ENCODE assay signal across 19 mouse cellular contexts in genomic region chr1:139375900-139376299, GRCm38 (mm10). TPM values are rescaled to one million over a fixed set of nuclear protein-coding genes. Genes with fewer than 3 reads are reported as not detected.
DNase-seq lines count a peak whose midpoint lies in the region; ATAC-seq and TF ChIP-seq lines count a peak whose summit lies in the region.
"Had no signal": no experiment of that assay in that cellular context is flagged by ENCODE, and none has a peak within 500 bp of the region (broad histone marks: within the 10 kb centered on the region; RNA-seq: fewer than 3 reads in every experiment).

No protein-coding gene starts in this region.

- no peak overlapping the region for H3K4me2 ChIP-seq in embryonic facial prominence, embryonic 11.5 days (ENCODE audit: low read depth, low read length)
- H3K4me2 ChIP-seq in hindbrain, embryonic 11.5 days (replicated peaks; ENCODE audit: low read depth, low read length), result peak overlapping the region; percentile 24
- H3K4me2 ChIP-seq in midbrain, embryonic 13.5 days (replicated peaks), result peak overlapping the region; percentile 53

- no peak for DNase-seq in embryonic facial prominence, embryonic 11.5 days (ENCODE audit: low spot score)
- DNase-seq in hindbrain, embryonic 11.5 days (ENCODE audit: low spot score), result peak; percentile 38
- DNase-seq in retina, embryonic 14.5 days (ENCODE audit: low spot score), result peak; percentile 54
- DNase-seq in layer of hippocampus, adult 2 months (ENCODE audit: low spot score in 2 of 2), result no peak
- no peak for DNase-seq in gastrocnemius, postnatal 14 days
- DNase-seq in spleen, postnatal 14 days (ENCODE audit: low spot score in 2 of 2), result no peak
- DNase-seq: cerebellum, postnatal 25 days; gastrocnemius, postnatal 36 days; lung, adult 18-20 months; right cerebral cortex, postnatal 25 days; thymus, postnatal 14 days had no signal

- peak; percentile 48 for ATAC-seq in embryonic facial prominence, embryonic 11.5 days (replicated peaks; ENCODE audit: insufficient number of reproducible peaks, low FRiP score, low TSS enrichment, low read depth)
- ATAC-seq in hindbrain, embryonic 11.5 days (ENCODE audit: low FRiP score), result peak; percentile 80
- ATAC-seq in midbrain, embryonic 13.5 days, result peak; percentile 65
- ATAC-seq: activated CD4-positive, CD25-positive, alpha-beta regulatory T cell, adult 4 months had no signal

- intact Hi-C loops in gastrocnemius, postnatal 14 days (cut with DNase I; ENCODE audit: low total_unique reads), result no loop called here

- no peak overlapping the region for H3K9ac ChIP-seq in embryonic facial prominence, embryonic 11.5 days (replicated peaks; ENCODE audit: low read length)
- no peak overlapping the region for H3K9ac ChIP-seq in hindbrain, embryonic 11.5 days (ENCODE audit: low read depth, low read length)
- peak overlapping the region; percentile 53 for H3K9ac ChIP-seq in midbrain, embryonic 13.5 days (replicated peaks)
- H3K9ac ChIP-seq: heart, embryonic 13.5 days; stomach, embryonic 15.5 days had no signal

- no peaks in the 10 kb centered on the region for H3K4me1 ChIP-seq in embryonic facial prominence, embryonic 11.5 days (ENCODE audit: control insufficient read depth, insufficient read depth, low read length)
- 0 out of 2 replicates have a peak, but pooled peaks cover 3% of the 10 kb centered on the region for H3K4me1 ChIP-seq in hindbrain, embryonic 11.5 days (replicated peaks; ENCODE audit: control insufficient read depth, insufficient read depth, low read length)
- H3K4me1 ChIP-seq in midbrain, embryonic 13.5 days (replicated peaks), result peaks cover 27% of the 10 kb centered on the region
- H3K4me1 ChIP-seq: stomach, embryonic 15.5 days had no signal

- 51% methylated on average over 6 of the region's 6 CpGs for WGBS in embryonic facial prominence, embryonic 11.5 days
- 15% methylated on average over 6 of the region's 6 CpGs for WGBS in hindbrain, embryonic 11.5 days
- 5% methylated on average over 6 of the region's 6 CpGs for WGBS in midbrain, embryonic 13.5 days

- H3K9me3 ChIP-seq in embryonic facial prominence, embryonic 11.5 days (replicated peaks; ENCODE audit: control insufficient read depth, low read length), result no peaks in the 10 kb centered on the region
- H3K9me3 ChIP-seq in hindbrain, embryonic 11.5 days (ENCODE audit: control insufficient read depth, low read length), result no peaks in the 10 kb centered on the region
- no peaks in the 10 kb centered on the region for H3K9me3 ChIP-seq in midbrain, embryonic 13.5 days
- H3K9me3 ChIP-seq: heart, embryonic 13.5 days; limb, embryonic 13.5 days; stomach, embryonic 15.5 days had no signal

- no peaks in the 10 kb centered on the region for H3K36me3 ChIP-seq in embryonic facial prominence, embryonic 11.5 days (replicated peaks; ENCODE audit: control insufficient read depth, insufficient read depth, low read depth, low read length)
- H3K36me3 ChIP-seq in hindbrain, embryonic 11.5 days (ENCODE audit: control insufficient read depth, insufficient read depth, low read length), result no peaks in the 10 kb centered on the region
- H3K36me3 ChIP-seq in midbrain, embryonic 13.5 days, result no peaks in the 10 kb centered on the region
- H3K36me3 ChIP-seq: heart, embryonic 13.5 days; limb, embryonic 13.5 days; stomach, embryonic 15.5 days had no signal

- H3K4me3 ChIP-seq in embryonic facial prominence, embryonic 11.5 days (ENCODE audit: low read depth, low read length), result no peak overlapping the region
- H3K4me3 ChIP-seq in hindbrain, embryonic 11.5 days (ENCODE audit: low read depth, low read length), result peak overlapping the region; percentile 23; the same call in 1 of the 2 replicates
- peak overlapping the region; percentile 36 for H3K4me3 ChIP-seq in midbrain, embryonic 13.5 days (replicated peaks)
- H3K4me3 ChIP-seq in layer of hippocampus, adult 2 months, result no peak overlapping the region
- H3K4me3 ChIP-seq: erythroblast, embryonic 14.5 days; heart, embryonic 13.5 days; limb, embryonic 13.5 days; stomach, embryonic 15.5 days had no signal

- no peaks in the 10 kb centered on the region for H3K27me3 ChIP-seq in embryonic facial prominence, embryonic 11.5 days (ENCODE audit: control insufficient read depth, insufficient read depth, low read length)
- H3K27me3 ChIP-seq in hindbrain, embryonic 11.5 days (ENCODE audit: control insufficient read depth, insufficient read depth, low read length), result no peaks in the 10 kb centered on the region
- H3K27me3 ChIP-seq in midbrain, embryonic 13.5 days, result 0 out of 2 replicates have a peak, but pooled peaks cover 2% of the 10 kb centered on the region
- H3K27me3 ChIP-seq: heart, embryonic 13.5 days; limb, embryonic 13.5 days; stomach, embryonic 15.5 days had no signal

- no peak for TF ChIP-seq CTCF in layer of hippocampus, adult 2 months (conservative IDR thresholded peaks at IDR 0.05)

- no peak overlapping the region for H3K27ac ChIP-seq in embryonic facial prominence, embryonic 11.5 days (replicated peaks; ENCODE audit: low read depth, low read length)
- H3K27ac ChIP-seq in hindbrain, embryonic 11.5 days (ENCODE audit: low read depth, low read length), result peak overlapping the region; percentile 14; the same call in 1 of the 2 replicates
- H3K27ac ChIP-seq in midbrain, embryonic 13.5 days, result peak overlapping the region; percentile 63
- H3K27ac ChIP-seq in layer of hippocampus, adult 2 months, result no peak overlapping the region
- H3K27ac ChIP-seq: heart, embryonic 13.5 days; kidney, postnatal 0 days; limb, embryonic 13.5 days; stomach, embryonic 15.5 days had no signal

RNA-seq across cellular contexts. Expression of gene Crb1, which starts 1.0 kb away (rescaled TPM):
- polyA plus RNA-seq in embryonic facial prominence, embryonic 11.5 days (2014; fragmentation: Nextera tagmentation; extraction: Ambion mirVana), result 0.38 and 0.72 TPM in 2 replicates
- 1.8 and 3.0 TPM in 2 replicates for polyA plus RNA-seq in hindbrain, embryonic 11.5 days (2014; fragmentation: Nextera tagmentation; extraction: Ambion mirVana)
- polyA plus RNA-seq in midbrain, embryonic 13.5 days (2015; fragmentation: Nextera tagmentation; extraction: Ambion mirVana), result 3.1 and 4.0 TPM in 2 replicates
- total RNA-seq in layer of hippocampus, adult 2 months (2021), result under 1 TPM; 0.32 to 0.82 TPM
- total RNA-seq in gastrocnemius, postnatal 14 days (2021), result not detected
- total RNA-seq: gastrocnemius, postnatal 36 days; neutrophil, adult 5-6 weeks had no signal
- polyA plus RNA-seq: activated CD4-positive, CD25-positive, alpha-beta regulatory T cell, adult 4 months; erythroblast, embryonic 14.5 days had no signal

RNA-seq across cellular contexts. Expression of gene Zbtb41, which starts 46.2 kb away (rescaled TPM):
- polyA plus RNA-seq in embryonic facial prominence, embryonic 11.5 days (2014; fragmentation: Nextera tagmentation; extraction: Ambion mirVana), result 18.3 and 18.9 TPM in 2 replicates
- polyA plus RNA-seq in hindbrain, embryonic 11.5 days (2014; fragmentation: Nextera tagmentation; extraction: Ambion mirVana), result 16.5 and 20.2 TPM in 2 replicates
- polyA plus RNA-seq in midbrain, embryonic 13.5 days (2015; fragmentation: Nextera tagmentation; extraction: Ambion mirVana), result 17.3 and 19.4 TPM in 2 replicates
- total RNA-seq in layer of hippocampus, adult 2 months (2021), result 10 to 100 TPM; 28.3 to 30.9 TPM
- 10 to 100 TPM; 12.8 to 13.6 TPM for total RNA-seq in gastrocnemius, postnatal 14 days (2021)

Comparison
In these comparisons a context has a peak if more than half of its experiments do, and no peak if none do; other contexts are left out.
1. DNase-seq: peak in hindbrain, embryonic 11.5 days (single experiment) and retina, embryonic 14.5 days (single experiment); none in embryonic facial prominence, embryonic 11.5 days (single experiment), layer of hippocampus, adult 2 months (0 of 2), gastrocnemius, postnatal 14 days (single experiment) and spleen, postnatal 14 days (0 of 2).
2. H3K27ac ChIP-seq: peak in hindbrain, embryonic 11.5 days (single experiment) and midbrain, embryonic 13.5 days (single experiment); none in embryonic facial prominence, embryonic 11.5 days (single experiment) and layer of hippocampus, adult 2 months (single experiment).
3. H3K4me3 ChIP-seq: peak in hindbrain, embryonic 11.5 days (single experiment) and midbrain, embryonic 13.5 days (single experiment); none in embryonic facial prominence, embryonic 11.5 days (single experiment) and layer of hippocampus, adult 2 months (single experiment).
4. Peak in every context shown above with its lines, with median percentiles within 50 percentile points of each other: ATAC-seq.